Mouse (Mus musculus): ENCODE measurements around the gene Orai2.

DNA sequence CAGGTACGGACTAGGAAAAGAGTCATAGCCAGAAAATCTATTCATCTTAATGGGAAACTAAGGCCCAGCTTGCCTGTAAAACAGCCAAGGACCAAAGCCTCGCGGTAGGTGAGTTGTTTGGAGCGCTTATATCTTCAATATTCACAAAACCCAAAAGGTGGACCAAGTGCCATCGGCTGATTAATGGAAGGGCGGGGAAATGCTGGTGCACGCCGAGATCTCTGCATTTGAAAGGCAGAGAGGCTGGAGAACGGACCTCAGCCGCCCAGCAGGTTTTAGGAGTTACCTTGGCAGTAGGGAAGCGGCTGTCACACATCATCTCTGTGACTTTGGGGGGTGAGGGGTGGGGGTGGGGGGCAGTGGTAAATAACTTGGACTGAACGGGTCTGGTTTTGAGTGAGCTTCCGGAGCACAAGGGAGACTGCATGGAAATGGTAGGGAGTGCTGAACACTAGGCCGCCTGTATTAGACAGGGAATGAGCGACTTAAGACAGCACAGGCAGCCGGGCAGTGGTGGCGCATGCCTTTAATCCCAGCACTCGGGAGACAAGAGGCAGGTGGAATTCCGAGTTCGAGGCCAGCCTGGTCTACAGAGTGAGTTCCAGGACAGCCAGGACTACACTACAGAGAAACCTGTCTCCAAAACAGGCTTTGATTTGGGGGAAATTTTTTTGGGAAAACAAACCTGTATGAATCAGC lies 34.1 kb downstream of the Orai2 start:
- TF ChIP-seq CTCF (IDR thresholded peaks at IDR 0.05; ENCODE audit: borderline replicate concordance, control insufficient read depth, extremely low read depth, insufficient read depth, low read length, poor library complexity) (no peak), POLR2A (IDR thresholded peaks at IDR 0.05; ENCODE audit: control insufficient read depth, extremely low read depth, insufficient read depth, low read length, poor library complexity) (no peak)

Data from thymus, adult 2 months (tissue).